Mouse (Mus musculus) kidney, adult 2 months (tissue): ENCODE measurements around the gene Spp1. TPM values are rescaled to one million over a fixed set of nuclear protein-coding genes. Genes with fewer than 3 reads are reported as not detected.
"Not testable (repeated sequence)": the region's sequence is repeated elsewhere in the genome, so short reads cannot be mapped to it uniquely, and the experiment has no call there.

Experiments used
- DNase-seq: peaks from one replicate; pipeline ENCODE4 v3.0.0; 2021
- H3K27ac ChIP-seq: fragments of 200-500 bp; 2 replicates; pipeline ENCODE4 v1.5.1; 2012; ENCODE audit warnings: low read depth, low read length, control low read depth, inconsistent platforms; ENCODE audit not compliant: insufficient read depth
- H3K27me3 ChIP-seq: fragments of 200-500 bp; replicated peaks from 2 replicates; pipeline ENCODE4 v1.6.1; 2012; ENCODE audit warnings: mild to moderate bottlenecking, moderate library complexity, low read length, inconsistent platforms; ENCODE audit not compliant: control insufficient read depth, insufficient read depth
- H3K36me3 ChIP-seq: fragments of 200-500 bp; 2 replicates; pipeline ENCODE4 v1.6.1; 2012; ENCODE audit warnings: mild to moderate bottlenecking, moderate library complexity, low read length, inconsistent platforms; ENCODE audit not compliant: control insufficient read depth, insufficient read depth
- H3K4me1 ChIP-seq: fragments of 200-500 bp; 2 replicates; pipeline ENCODE4 v1.6.1; 2011; ENCODE audit warnings: low read length; ENCODE audit not compliant: control insufficient read depth, insufficient read depth
- H3K4me3 ChIP-seq: fragments of 200-500 bp; 2 replicates; pipeline ENCODE4 v1.5.1; 2011; ENCODE audit warnings: mild to moderate bottlenecking, low read depth, low read length, control low read depth; ENCODE audit not compliant: insufficient read depth
- CTCF ChIP-seq: fragments of 200-500 bp; conservative IDR thresholded peaks from 2 replicates; pipeline ENCODE4 v1.5.1; 2011; ENCODE audit warnings: low read depth, mild to moderate bottlenecking, control low read depth, low read length, moderate library complexity, mixed read lengths; ENCODE audit not compliant: insufficient read depth, insufficient read length
- POLR2A ChIP-seq: fragments of 200-500 bp; IDR thresholded peaks from one replicate; pipeline ENCODE4 v1.6.1; 2011; ENCODE audit warnings: low read depth, low read length, control low read depth
- WGBS: fragments of 180-500 bp; shearing (Covaris S2); methylation state at CpG from one replicate; pipeline ENCODE4 v1.1.7; 2018; 5-methylcytosine and 5-hydroxymethylcytosine counted together
- polyA plus RNA-seq: library from polyadenylated mRNA; depleted of rRNA; stranded (reverse); fragments of >200 nt; gene quantifications from 2 replicates; pipeline ENCODE4 v1.2.3, GENCODE M21; 2012

Spp1 gene
- polyA plus RNA-seq, 1 experiment, result 1,966 TPM

DNA sequence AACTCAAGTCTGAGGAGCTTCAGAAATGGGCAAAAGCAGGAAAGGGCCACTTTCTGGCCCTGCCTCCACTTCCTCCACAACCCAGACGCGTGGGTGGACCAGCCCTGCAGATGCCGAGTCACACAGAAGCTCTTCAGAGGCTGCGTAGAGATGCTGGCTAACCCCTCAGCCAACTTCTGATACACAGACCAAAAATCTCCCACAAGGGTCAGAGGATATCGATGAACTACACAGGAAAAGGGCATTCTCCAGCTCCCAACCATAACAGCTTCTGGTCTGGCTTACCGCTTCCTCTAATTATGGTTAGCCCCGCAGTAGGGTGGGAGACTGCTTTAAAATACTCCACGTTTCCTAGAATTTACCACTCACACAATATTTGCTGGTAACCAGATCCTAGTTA is 9.0 kb upstream of the Spp1 start:
- H3K36me3 ChIP-seq, result no peaks in the 10 kb centered on the region
- H3K27me3 ChIP-seq, result no peaks in the 10 kb centered on the region
- H3K4me3 ChIP-seq, result no peak overlapping the region
- DNase-seq, result no peak
- peaks cover 9% of the 10 kb centered on the region for H3K4me1 ChIP-seq
- no peak overlapping the region for H3K27ac ChIP-seq
- 68% methylated on average over 8 of the region's 8 CpGs for WGBS
- TF ChIP-seq CTCF, result no peak
- TF ChIP-seq POLR2A, result no peak

DNA sequence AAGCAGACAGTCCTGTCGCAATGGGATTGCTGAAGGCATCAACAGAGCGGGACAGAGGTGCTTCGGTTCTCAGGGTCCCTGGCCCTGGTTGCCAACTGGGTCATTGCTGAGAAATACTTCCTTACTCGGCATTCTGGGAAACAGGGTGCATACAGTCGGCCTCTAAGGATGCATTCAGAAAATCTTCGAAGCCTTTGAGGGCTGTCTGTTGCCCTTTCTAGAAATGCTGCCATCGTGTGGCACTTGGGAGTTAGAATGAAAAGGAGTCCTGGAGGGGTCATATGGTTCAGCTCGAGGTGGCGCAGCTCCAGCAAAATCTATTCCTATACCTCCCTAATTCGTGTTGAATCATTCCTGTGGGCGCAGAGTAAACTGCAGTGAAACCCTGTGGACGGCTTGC is 2.0 kb upstream of the Spp1 start:
- Histone ChIP-seq H3K36me3 (peaks cover 1% of the 10 kb centered on the region; the same call in 1 of the 2 replicates), H3K27ac (peak overlapping the region; percentile 24; the same call in 1 of the 2 replicates), H3K4me3 (no peak overlapping the region), H3K4me1 (peaks cover 15% of the 10 kb centered on the region; the same call in 1 of the 2 replicates), H3K27me3 (no peaks in the 10 kb centered on the region)
- WGBS, result 17% methylated on average over 12 of the region's 12 CpGs
- DNase-seq, result peak; percentile 79
- TF ChIP-seq POLR2A, result no peak
- TF ChIP-seq CTCF, result peak; percentile 55

DNA sequence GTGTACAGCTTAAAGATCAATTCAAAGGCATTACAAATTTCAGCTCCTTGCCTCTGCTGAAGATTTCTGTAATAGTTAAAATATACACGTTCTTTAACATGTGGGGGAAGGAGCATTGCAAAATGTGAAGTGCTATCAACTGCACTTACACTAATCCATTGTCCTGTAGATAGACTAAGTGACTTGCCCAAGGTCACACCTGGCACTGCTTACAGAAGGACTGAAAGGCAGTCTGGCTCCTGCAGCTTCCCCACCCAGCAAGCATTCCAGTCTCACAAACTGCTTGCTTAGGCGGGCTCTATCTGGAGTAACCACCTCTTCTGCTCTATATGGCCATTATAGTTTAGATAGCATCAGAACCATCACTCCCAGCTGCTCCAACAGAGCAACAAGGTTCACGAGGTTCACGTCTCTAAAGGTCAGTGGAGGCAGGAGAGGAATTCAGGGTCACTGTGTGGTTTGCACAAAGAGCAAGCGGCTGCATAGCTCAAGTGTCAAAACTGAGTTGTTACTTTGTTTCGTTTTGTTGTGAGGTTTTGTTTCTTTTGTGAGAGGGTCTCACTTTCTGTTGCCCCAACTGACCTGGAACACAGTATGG is 851 bp upstream of the Spp1 start:
- TF ChIP-seq CTCF (no peak), POLR2A (no peak)
- H3K4me1 ChIP-seq, result peaks cover 15% of the 10 kb centered on the region; the same call in 1 of the 2 replicates
- WGBS, result 25% methylated on average over 6 of the region's 6 CpGs
- no peak overlapping the region for H3K4me3 ChIP-seq
- DNase-seq, result peak; percentile 45
- H3K27ac ChIP-seq, result peak overlapping the region; percentile 57
- H3K27me3 ChIP-seq, result no peaks in the 10 kb centered on the region
- peaks cover 1% of the 10 kb centered on the region; the same call in 1 of the 2 replicates for H3K36me3 ChIP-seq

DNA sequence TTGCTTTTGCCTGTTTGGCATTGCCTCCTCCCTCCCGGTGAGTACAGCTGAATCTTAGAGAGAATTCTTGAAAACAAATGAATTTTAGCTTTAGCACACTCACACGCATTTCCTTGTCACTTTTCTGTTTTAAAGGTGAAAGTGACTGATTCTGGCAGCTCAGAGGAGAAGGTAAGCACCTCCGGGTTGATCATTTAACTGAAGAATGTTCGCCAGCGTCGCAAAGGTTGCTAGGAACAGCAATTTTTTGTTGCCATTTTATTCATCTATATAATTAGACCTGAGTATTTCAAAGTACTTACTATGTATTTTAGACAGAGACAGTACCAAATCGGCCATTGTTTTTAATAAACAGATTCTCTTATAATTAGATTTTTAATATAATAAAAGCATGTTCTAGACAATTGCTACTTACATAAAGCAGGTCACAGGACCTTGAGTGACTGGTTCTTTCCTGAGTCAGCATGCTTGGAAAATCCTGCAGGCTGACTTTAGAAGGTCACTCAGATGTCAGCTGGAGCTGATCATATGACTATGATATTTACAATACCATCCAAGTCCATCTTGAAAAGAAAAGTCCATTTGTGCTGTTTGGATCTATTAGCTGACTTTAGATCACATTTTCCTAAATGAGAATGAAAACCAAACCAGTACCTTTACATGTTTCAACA is 1.6 kb downstream of the Spp1 start:
- Histone ChIP-seq H3K4me1 (peaks cover 15% of the 10 kb centered on the region; the same call in 1 of the 2 replicates), H3K36me3 (peaks cover 1% of the 10 kb centered on the region; the same call in 1 of the 2 replicates), H3K27me3 (no peaks in the 10 kb centered on the region), H3K27ac (peak overlapping the region; percentile 98), H3K4me3 (peak overlapping the region; percentile 59)
- TF ChIP-seq CTCF (no peak), POLR2A (no peak)
- peak; percentile 83 for DNase-seq
- WGBS, result 22% methylated on average over 7 of the region's 7 CpGs

DNA sequence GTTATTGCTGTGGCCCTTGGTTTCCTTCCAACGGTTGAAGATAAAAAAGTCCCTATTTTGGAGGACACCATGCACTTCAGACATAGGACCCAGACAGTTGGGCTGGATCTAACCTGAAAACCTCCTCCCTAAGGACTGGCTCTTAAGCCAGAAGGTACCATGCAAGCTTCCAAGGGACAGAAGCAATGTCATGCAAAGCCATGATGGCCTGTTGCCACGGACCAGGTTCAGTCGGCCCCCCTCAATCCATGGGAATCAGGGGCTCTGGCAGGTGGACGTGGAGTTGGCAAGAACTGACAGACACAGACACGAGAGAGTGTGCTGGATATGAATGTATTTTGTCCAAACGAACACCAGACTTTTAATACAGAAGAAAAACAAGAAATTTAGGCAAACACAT is 7.5 kb downstream of the Spp1 start:
- Histone ChIP-seq H3K4me3 (no peak overlapping the region), H3K27ac (no peak overlapping the region), H3K36me3 (peaks cover 1% of the 10 kb centered on the region; the same call in 1 of the 2 replicates), H3K27me3 (no peaks in the 10 kb centered on the region), H3K4me1 (no peaks in the 10 kb centered on the region; the same call in 1 of the 2 replicates)
- TF ChIP-seq POLR2A (no peak), CTCF (no peak)
- WGBS, result 68% methylated on average over 6 of the region's 6 CpGs
- no peak for DNase-seq

DNA sequence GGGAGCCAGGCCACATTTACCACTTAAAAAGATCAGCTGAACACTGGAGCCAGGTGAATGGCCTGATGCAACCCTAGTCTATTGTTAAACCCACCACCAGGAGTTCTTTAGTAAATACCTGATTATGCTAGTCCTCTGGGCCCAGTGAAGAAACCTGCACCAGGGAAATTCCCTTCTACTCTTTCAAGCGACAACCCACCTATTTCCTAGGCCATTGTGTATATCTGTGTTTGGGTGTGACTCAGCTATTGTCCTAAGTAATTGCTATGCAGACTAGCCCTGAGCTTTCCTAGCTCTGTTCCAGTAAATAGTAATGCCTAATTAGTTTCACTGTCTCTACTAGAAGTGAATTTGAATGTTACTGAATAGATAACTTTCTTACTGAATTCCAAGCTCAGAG is 7.9 kb downstream of the Spp1 start:
- Histone ChIP-seq H3K4me3 (no peak overlapping the region), H3K27ac (no peak overlapping the region), H3K36me3 (no peaks in the 10 kb centered on the region; the same call in 1 of the 2 replicates), H3K4me1 (no peaks in the 10 kb centered on the region; the same call in 1 of the 2 replicates), H3K27me3 (no peaks in the 10 kb centered on the region)
- no peak for DNase-seq
- WGBS, result 77% methylated on average over 1 of the region's 1 CpGs
- TF ChIP-seq POLR2A (no peak), CTCF (no peak)

DNA sequence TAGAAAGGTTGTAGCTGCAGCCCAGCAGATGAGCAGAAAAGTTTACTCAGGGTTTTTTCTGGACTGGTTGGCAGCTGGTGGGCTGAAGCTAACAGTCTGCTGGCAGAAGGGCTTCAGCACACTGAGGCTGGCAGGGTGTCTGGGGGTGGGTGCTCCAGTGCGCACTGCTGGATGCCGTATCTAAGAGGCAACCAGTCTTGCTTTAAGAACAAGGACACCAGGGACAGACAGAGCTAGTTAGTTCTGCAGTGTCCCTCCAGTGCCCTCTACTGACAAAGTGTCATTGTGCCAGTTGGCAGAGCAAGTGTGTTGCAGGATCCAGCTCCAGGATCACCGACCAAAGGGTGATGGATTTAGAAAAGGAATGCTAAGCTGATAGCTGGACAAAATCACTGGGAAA is 11.2 kb downstream of the Spp1 start:
- no peak overlapping the region for H3K27ac ChIP-seq
- DNase-seq, result peak; percentile 90
- no peaks in the 10 kb centered on the region; the same call in 1 of the 2 replicates for H3K4me1 ChIP-seq
- no peaks in the 10 kb centered on the region for H3K36me3 ChIP-seq
- peak; percentile 99 for TF ChIP-seq CTCF
- TF ChIP-seq POLR2A, result no peak
- no peak overlapping the region for H3K4me3 ChIP-seq
- H3K27me3 ChIP-seq, result no peaks in the 10 kb centered on the region
- WGBS, result 4% methylated on average over 3 of the region's 3 CpGs

DNA sequence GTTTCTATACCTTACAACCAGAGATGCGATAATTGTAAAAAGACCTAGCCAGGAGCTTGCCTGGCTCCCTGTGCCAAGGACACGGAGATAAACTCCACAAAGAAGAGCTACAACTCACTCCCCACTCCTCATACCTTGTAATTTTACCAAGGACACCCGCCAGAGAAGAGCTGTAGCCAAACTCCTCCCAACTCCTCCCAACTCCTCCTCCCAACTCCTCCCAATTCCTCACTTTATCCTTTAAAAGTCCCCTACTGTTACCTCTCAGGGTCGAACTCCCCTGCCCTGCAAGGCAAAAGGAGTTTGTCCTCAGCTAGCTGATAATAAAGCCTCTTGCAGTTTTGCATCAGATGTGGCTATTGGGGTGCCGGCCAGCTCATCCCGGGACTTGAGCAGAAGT is 13.4 kb downstream of the Spp1 start:
- not testable (repeated sequence) for DNase-seq, H3K4me3 ChIP-seq, H3K27me3 ChIP-seq, H3K4me1 ChIP-seq, H3K27ac ChIP-seq, H3K36me3 ChIP-seq
- 45% methylated on average over 6 of the region's 6 CpGs for WGBS
